Mouse (Mus musculus): ENCODE data around the gene Susd3. TPM values are rescaled to one million over a fixed set of nuclear protein-coding genes. Genes with fewer than 3 reads are reported as not detected.
A peak's percentile ranks its signal among the peaks of the same experiment; 100 is the strongest.

The Susd3 gene
- polyA plus RNA-seq, 1 experiment from 2014 or later, result 1.3 TPM

DNA sequence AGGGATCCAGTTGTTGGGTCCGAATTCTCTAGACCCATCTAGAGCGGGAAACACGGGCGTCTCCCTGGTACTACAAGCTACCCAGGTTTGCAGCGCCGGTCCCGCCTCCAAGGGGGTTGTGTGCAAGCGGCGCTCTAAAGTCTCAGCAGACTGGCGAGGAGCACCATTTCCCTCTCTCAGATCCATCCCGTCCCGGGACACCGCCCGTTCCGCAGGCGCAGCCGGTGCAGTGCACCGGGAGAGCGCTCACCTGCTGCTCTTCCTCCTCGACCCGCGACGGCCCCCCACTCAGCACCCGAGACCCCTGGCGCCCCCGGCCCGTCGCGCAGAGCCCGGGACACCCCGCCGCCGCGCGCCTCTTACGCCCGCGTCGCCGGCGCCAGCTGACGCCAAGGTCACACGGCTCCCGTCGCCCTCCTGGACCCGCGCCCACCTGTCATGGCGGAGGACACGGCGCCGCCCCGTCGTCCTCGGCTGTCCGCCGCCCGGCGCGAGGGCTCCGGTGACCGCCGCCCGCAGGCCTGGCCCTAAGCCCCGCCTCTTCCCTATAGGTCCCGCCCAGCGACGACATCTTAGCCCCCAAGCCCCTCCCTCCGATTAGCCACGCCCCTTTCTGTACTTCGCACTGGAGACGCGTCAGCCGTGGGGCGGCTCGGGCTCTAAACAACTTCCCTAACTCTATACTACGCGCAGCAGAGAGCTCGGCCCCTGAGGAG is 32.8 kb downstream of the Susd3 start, which contains the start of gene Card19:
Card19 (minus strand) TSS at position 534 of the 716 bp plus-strand sequence.
- Histone ChIP-seq H3K27ac (replicated peaks; ENCODE audit: low read depth, low read length) (no peak within 1 kb of the TSS), H3K4me2 (ENCODE audit: low read depth, low read length) (peak within 1 kb of the TSS; percentile 89), H3K9ac (replicated peaks; ENCODE audit: low read length) (peak within 1 kb of the TSS; percentile 76), H3K27me3 (ENCODE audit: control insufficient read depth, insufficient read depth, low read length) (no peaks in the 10 kb centered on the region), H3K4me1 (ENCODE audit: control insufficient read depth, insufficient read depth, low read length) (peaks cover 2% of the 10 kb centered on the region; the same call in 1 of the 2 replicates), H3K4me3 (ENCODE audit: low read depth, low read length) (peak within 1 kb of the TSS; percentile 76), H3K9me3 (replicated peaks; ENCODE audit: control insufficient read depth, low read length) (no peaks in the 10 kb centered on the region), H3K36me3 (replicated peaks; ENCODE audit: control insufficient read depth, insufficient read depth, low read depth, low read length) (no peaks in the 10 kb centered on the region)
- WGBS, result under 1% methylated on average over 76 of the region's 78 CpGs
- peak; percentile 97 for DNase-seq (ENCODE audit: low spot score)
- peak; percentile 82 for ATAC-seq (replicated peaks; ENCODE audit: insufficient number of reproducible peaks, low FRiP score, low TSS enrichment, low read depth)

GRCm38 (mm10) chr13:49215128-49215503 is 33.4 kb downstream of the Susd3 start:
- 4% methylated on average over 5 of the region's 5 CpGs for whole genome bisulfite sequencing
- peaks cover 2% of the 10 kb centered on the region; the same call in 1 of the 2 replicates for H3K4me1 ChIP-seq (ENCODE audit: control insufficient read depth, insufficient read depth, low read length)
- H3K27me3 ChIP-seq (ENCODE audit: control insufficient read depth, insufficient read depth, low read length), result no peaks in the 10 kb centered on the region
- H3K27ac ChIP-seq (replicated peaks; ENCODE audit: low read depth, low read length), result no peak overlapping the region
- no peaks in the 10 kb centered on the region for H3K36me3 ChIP-seq (replicated peaks; ENCODE audit: control insufficient read depth, insufficient read depth, low read depth, low read length)
- DNase-seq (ENCODE audit: low spot score) (peak; percentile 29), ATAC-seq (replicated peaks; ENCODE audit: insufficient number of reproducible peaks, low FRiP score, low TSS enrichment, low read depth) (no peak)
- H3K4me3 ChIP-seq (ENCODE audit: low read depth, low read length), result peak overlapping the region; percentile 76
- peak overlapping the region; percentile 76 for H3K9ac ChIP-seq (replicated peaks; ENCODE audit: low read length)
- peak overlapping the region; percentile 89 for H3K4me2 ChIP-seq (ENCODE audit: low read depth, low read length)
- no peaks in the 10 kb centered on the region for H3K9me3 ChIP-seq (replicated peaks; ENCODE audit: control insufficient read depth, low read length)

- H3K9ac ChIP-seq (replicated peaks; ENCODE audit: low read length), result no peak overlapping the region
- H3K36me3 ChIP-seq (replicated peaks; ENCODE audit: control insufficient read depth, insufficient read depth, low read depth, low read length), result no peaks in the 10 kb centered on the region
- H3K27me3 ChIP-seq (ENCODE audit: control insufficient read depth, insufficient read depth, low read length), result no peaks in the 10 kb centered on the region
- 87% methylated on average over 3 of the region's 3 CpGs for WGBS
- H3K4me2 ChIP-seq (ENCODE audit: low read depth, low read length), result no peak overlapping the region
- ATAC-seq (replicated peaks; ENCODE audit: insufficient number of reproducible peaks, low FRiP score, low TSS enrichment, low read depth), result no peak
- peaks cover 2% of the 10 kb centered on the region; the same call in 1 of the 2 replicates for H3K4me1 ChIP-seq (ENCODE audit: control insufficient read depth, insufficient read depth, low read length)
- no peak for DNase-seq (ENCODE audit: low spot score)
- H3K9me3 ChIP-seq (replicated peaks; ENCODE audit: control insufficient read depth, low read length), result no peaks in the 10 kb centered on the region
- H3K27ac ChIP-seq (replicated peaks; ENCODE audit: low read depth, low read length), result no peak overlapping the region
- no peak overlapping the region for H3K4me3 ChIP-seq (ENCODE audit: low read depth, low read length)
Observed at GRCm38 (mm10) chr13:49214454-49214853, 34.1 kb downstream of the Susd3 start.

- Histone ChIP-seq H3K4me2 (ENCODE audit: low read depth, low read length) (no peak overlapping the region), H3K4me3 (ENCODE audit: low read depth, low read length) (no peak overlapping the region), H3K27ac (replicated peaks; ENCODE audit: low read depth, low read length) (no peak overlapping the region), H3K9ac (replicated peaks; ENCODE audit: low read length) (no peak overlapping the region), H3K27me3 (ENCODE audit: control insufficient read depth, insufficient read depth, low read length) (no peaks in the 10 kb centered on the region), H3K36me3 (replicated peaks; ENCODE audit: control insufficient read depth, insufficient read depth, low read depth, low read length) (no peaks in the 10 kb centered on the region), H3K9me3 (replicated peaks; ENCODE audit: control insufficient read depth, low read length) (no peaks in the 10 kb centered on the region), H3K4me1 (ENCODE audit: control insufficient read depth, insufficient read depth, low read length) (peaks cover 2% of the 10 kb centered on the region; the same call in 1 of the 2 replicates)
- ATAC-seq (replicated peaks; ENCODE audit: insufficient number of reproducible peaks, low FRiP score, low TSS enrichment, low read depth) (no peak), DNase-seq (ENCODE audit: low spot score) (no peak)
- WGBS, result 73% methylated on average over 4 of the region's 4 CpGs
Observed at GRCm38 (mm10) chr13:49213531-49213932, 35.0 kb downstream of the Susd3 start.

DNA sequence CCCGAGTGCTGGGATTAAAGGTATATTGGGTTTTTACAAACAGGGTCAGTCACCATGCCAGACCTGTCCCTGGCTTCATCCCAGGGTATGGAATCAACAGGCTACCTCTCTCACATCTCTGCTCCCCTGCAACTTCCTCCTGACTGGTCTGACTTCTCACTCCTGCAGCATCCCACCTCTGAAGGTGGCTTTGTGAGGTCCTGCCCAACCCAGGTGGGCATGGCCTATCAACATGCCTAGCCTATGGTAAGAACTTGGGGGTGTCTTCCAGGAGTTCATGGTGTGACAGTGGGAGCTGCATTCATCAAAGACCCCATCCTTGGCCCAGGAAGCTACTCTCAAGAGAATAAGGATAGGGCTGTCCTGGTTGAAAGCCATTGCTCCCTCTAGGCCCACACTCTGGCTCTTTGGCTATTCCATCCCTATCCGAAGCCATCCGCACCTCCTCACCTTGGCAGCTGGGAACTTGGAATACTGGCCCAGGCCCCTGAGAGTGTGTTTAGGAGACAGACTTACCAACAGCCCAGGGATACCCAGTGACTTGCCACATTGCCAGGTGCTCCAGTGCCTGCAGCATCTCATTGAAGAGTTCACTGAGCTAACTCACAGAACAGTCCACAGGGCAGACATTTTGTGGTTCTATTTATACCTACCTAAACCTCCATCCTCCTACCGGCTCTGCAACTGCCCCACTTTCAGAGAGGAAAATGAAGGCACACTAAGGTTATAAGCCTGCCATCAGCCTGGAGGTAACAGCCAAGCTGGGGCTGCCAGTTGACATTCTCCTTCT is 35.6 kb downstream of the Susd3 start:
- H3K9ac ChIP-seq (replicated peaks; ENCODE audit: low read length), result no peak overlapping the region
- no peak overlapping the region for H3K4me3 ChIP-seq (ENCODE audit: low read depth, low read length)
- H3K9me3 ChIP-seq (replicated peaks; ENCODE audit: control insufficient read depth, low read length), result no peaks in the 10 kb centered on the region
- no peaks in the 10 kb centered on the region for H3K36me3 ChIP-seq (replicated peaks; ENCODE audit: control insufficient read depth, insufficient read depth, low read depth, low read length)
- no peak overlapping the region for H3K4me2 ChIP-seq (ENCODE audit: low read depth, low read length)
- no peak for DNase-seq (ENCODE audit: low spot score)
- 81% methylated on average over 4 of the region's 4 CpGs for WGBS
- H3K27ac ChIP-seq (replicated peaks; ENCODE audit: low read depth, low read length), result no peak overlapping the region
- no peak for ATAC-seq (replicated peaks; ENCODE audit: insufficient number of reproducible peaks, low FRiP score, low TSS enrichment, low read depth)
- peaks cover 2% of the 10 kb centered on the region; the same call in 1 of the 2 replicates for H3K4me1 ChIP-seq (ENCODE audit: control insufficient read depth, insufficient read depth, low read length)
- no peaks in the 10 kb centered on the region for H3K27me3 ChIP-seq (ENCODE audit: control insufficient read depth, insufficient read depth, low read length)

DNA sequence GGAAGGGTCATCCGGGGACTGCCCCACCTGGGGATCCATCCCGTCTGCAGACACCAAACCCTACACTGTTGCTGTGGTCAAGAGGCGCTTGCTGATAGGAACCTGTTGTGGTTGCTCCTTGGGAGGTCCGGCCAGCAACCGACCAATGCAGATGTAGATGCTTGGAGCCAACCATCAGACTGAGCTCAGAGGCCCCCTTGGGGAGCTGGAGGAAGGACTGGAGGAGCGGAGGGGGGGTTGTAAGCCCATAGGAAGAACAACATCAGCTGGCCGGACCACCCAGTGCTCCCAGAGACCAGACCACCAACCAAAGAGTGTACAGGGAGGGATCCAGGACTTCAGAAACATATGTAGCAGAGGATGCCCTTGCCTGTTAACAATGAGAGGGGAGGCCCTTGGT is 39.2 kb downstream of the Susd3 start:
- ATAC-seq (replicated peaks; ENCODE audit: insufficient number of reproducible peaks, low FRiP score, low TSS enrichment, low read depth) (no peak), DNase-seq (ENCODE audit: low spot score) (no peak)
- Histone ChIP-seq H3K9ac (replicated peaks; ENCODE audit: low read length) (no peak overlapping the region), H3K36me3 (replicated peaks; ENCODE audit: control insufficient read depth, insufficient read depth, low read depth, low read length) (no peaks in the 10 kb centered on the region), H3K4me1 (ENCODE audit: control insufficient read depth, insufficient read depth, low read length) (no peaks in the 10 kb centered on the region), H3K27me3 (ENCODE audit: control insufficient read depth, insufficient read depth, low read length) (no peaks in the 10 kb centered on the region), H3K4me2 (ENCODE audit: low read depth, low read length) (no peak overlapping the region), H3K9me3 (replicated peaks; ENCODE audit: control insufficient read depth, low read length) (no peaks in the 10 kb centered on the region), H3K4me3 (ENCODE audit: low read depth, low read length) (no peak overlapping the region), H3K27ac (replicated peaks; ENCODE audit: low read depth, low read length) (no peak overlapping the region)
- 65% methylated on average over 7 of the region's 7 CpGs for WGBS

GRCm38 (mm10) chr13:49206341-49206740 is 42.2 kb downstream of the Susd3 start:
- Histone ChIP-seq H3K9me3 (replicated peaks; ENCODE audit: control insufficient read depth, low read length) (no peaks in the 10 kb centered on the region), H3K27me3 (ENCODE audit: control insufficient read depth, insufficient read depth, low read length) (no peaks in the 10 kb centered on the region), H3K9ac (replicated peaks; ENCODE audit: low read length) (no peak overlapping the region), H3K4me2 (ENCODE audit: low read depth, low read length) (no peak overlapping the region), H3K4me1 (ENCODE audit: control insufficient read depth, insufficient read depth, low read length) (no peaks in the 10 kb centered on the region), H3K36me3 (replicated peaks; ENCODE audit: control insufficient read depth, insufficient read depth, low read depth, low read length) (no peaks in the 10 kb centered on the region), H3K27ac (replicated peaks; ENCODE audit: low read depth, low read length) (no peak overlapping the region), H3K4me3 (ENCODE audit: low read depth, low read length) (no peak overlapping the region)
- WGBS, result 92% methylated on average over 2 of the region's 2 CpGs
- DNase-seq (ENCODE audit: low spot score) (no peak), ATAC-seq (replicated peaks; ENCODE audit: insufficient number of reproducible peaks, low FRiP score, low TSS enrichment, low read depth) (0 out of 2 replicates have a peak, but pooled peaks have one; percentile 2)
